Mouse (Mus musculus): Measurements from ENCODE around the gene Olfr1360. TPM values are rescaled to one million over a fixed set of nuclear protein-coding genes. Genes with fewer than 3 reads are reported as not detected.
A peak's percentile ranks its signal among the peaks of the same experiment; 100 is the strongest.

Gene Olfr1360
- polyA plus RNA-seq, 1 experiment from 2014 or later = not detected

GRCm38 (mm10) chr13:21715131-21715863, 38.1 kb upstream of the Olfr1360 start:
- WGBS = under 1% methylated on average over 22 of the region's 22 CpGs
- Histone ChIP-seq H3K27me3 (no peaks in the 10 kb centered on the region), H3K9ac (peak overlapping the region; percentile 62), H3K4me3 (peak overlapping the region; percentile 34), H3K4me1 (peaks cover 24% of the 10 kb centered on the region), H3K4me2 (peak overlapping the region; percentile 80), H3K27ac (peak overlapping the region; percentile 89), H3K9me3 (no peaks in the 10 kb centered on the region), H3K36me3 (no peaks in the 10 kb centered on the region)
- ATAC-seq (ENCODE audit: borderline replicate concordance, extremely low read depth, low FRiP score, low TSS enrichment) = no peak

GRCm38 (mm10) chr13:21714725-21715124, 37.5 kb upstream of the Olfr1360 start:
- no peak for ATAC-seq (ENCODE audit: borderline replicate concordance, extremely low read depth, low FRiP score, low TSS enrichment)
- H3K27ac ChIP-seq = peak overlapping the region; percentile 89
- no peaks in the 10 kb centered on the region for H3K9me3 ChIP-seq
- no peaks in the 10 kb centered on the region for H3K36me3 ChIP-seq
- H3K4me2 ChIP-seq = peak overlapping the region; percentile 80
- peak overlapping the region; percentile 34 for H3K4me3 ChIP-seq
- H3K4me1 ChIP-seq = peaks cover 20% of the 10 kb centered on the region
- WGBS = 0% methylated on average over 7 of the region's 7 CpGs
- peak overlapping the region; percentile 62 for H3K9ac ChIP-seq
- H3K27me3 ChIP-seq = no peaks in the 10 kb centered on the region

- no peak for ATAC-seq (ENCODE audit: borderline replicate concordance, extremely low read depth, low FRiP score, low TSS enrichment)
- no peak overlapping the region for H3K9ac ChIP-seq
- no peak overlapping the region for H3K27ac ChIP-seq
These were observed 34.5 kb upstream of the Olfr1360 start for GRCm38 (mm10) chr13:21711698-21712097.

GRCm38 (mm10) chr13:21710821-21711525, 33.8 kb upstream of the Olfr1360 start:
- H3K27ac ChIP-seq = peak overlapping the region; percentile 49; the same call in 1 of the 2 replicates
- peak; percentile 78; the same call in 1 of the 2 replicates for ATAC-seq (ENCODE audit: borderline replicate concordance, extremely low read depth, low FRiP score, low TSS enrichment)
- no peaks in the 10 kb centered on the region for H3K36me3 ChIP-seq
- H3K4me3 ChIP-seq = peak overlapping the region; percentile 75
- no peaks in the 10 kb centered on the region for H3K9me3 ChIP-seq
- peak overlapping the region; percentile 61 for H3K4me2 ChIP-seq
- under 1% methylated on average over 22 of the region's 22 CpGs for WGBS
- peak overlapping the region; percentile 39; the same call in 1 of the 2 replicates for H3K9ac ChIP-seq
- H3K27me3 ChIP-seq = no peaks in the 10 kb centered on the region
- H3K4me1 ChIP-seq = peaks cover 10% of the 10 kb centered on the region

More at GRCm38 (mm10) chr13:21711698-21712097, 34.5 kb upstream of the Olfr1360 start:
- H3K4me1 ChIP-seq = peaks cover 10% of the 10 kb centered on the region
- H3K4me3 ChIP-seq = peak overlapping the region; percentile 75
- H3K4me2 ChIP-seq = peak overlapping the region; percentile 61
- no peaks in the 10 kb centered on the region for H3K9me3 ChIP-seq
- no peaks in the 10 kb centered on the region for H3K27me3 ChIP-seq
- WGBS = 19% methylated on average over 4 of the region's 4 CpGs
- no peaks in the 10 kb centered on the region for H3K36me3 ChIP-seq

GRCm38 (mm10) chr13:21710031-21710711, 33.0 kb upstream of the Olfr1360 start:
- H3K4me3 ChIP-seq = peak overlapping the region; percentile 75
- no peaks in the 10 kb centered on the region for H3K27me3 ChIP-seq
- WGBS = under 1% methylated on average over 32 of the region's 32 CpGs
- peak overlapping the region; percentile 61 for H3K4me2 ChIP-seq
- peak overlapping the region; percentile 93 for H3K27ac ChIP-seq
- H3K4me1 ChIP-seq = peaks cover 6% of the 10 kb centered on the region
- peak; percentile 73; the same call in 1 of the 2 replicates for ATAC-seq (ENCODE audit: borderline replicate concordance, extremely low read depth, low FRiP score, low TSS enrichment)
- H3K9ac ChIP-seq = peak overlapping the region; percentile 55
- no peaks in the 10 kb centered on the region for H3K36me3 ChIP-seq
- no peaks in the 10 kb centered on the region for H3K9me3 ChIP-seq

- H3K9ac ChIP-seq = no peak overlapping the region
- H3K4me3 ChIP-seq = no peak overlapping the region
- H3K36me3 ChIP-seq = no peaks in the 10 kb centered on the region
- H3K27ac ChIP-seq = no peak overlapping the region
- no peak overlapping the region for H3K4me2 ChIP-seq
- WGBS = 66% methylated on average over 4 of the region's 4 CpGs
- no peaks in the 10 kb centered on the region for H3K27me3 ChIP-seq
- no peaks in the 10 kb centered on the region for H3K9me3 ChIP-seq
- H3K4me1 ChIP-seq = 0 out of 2 replicates have a peak, but pooled peaks cover 2% of the 10 kb centered on the region
- no peak for ATAC-seq (ENCODE audit: borderline replicate concordance, extremely low read depth, low FRiP score, low TSS enrichment)
These were observed 29.5 kb upstream of the Olfr1360 start for GRCm38 (mm10) chr13:21706669-21707068.

- no peaks in the 10 kb centered on the region for H3K9me3 ChIP-seq
- no peak within 1 kb of the TSS for H3K27ac ChIP-seq
- no peak for ATAC-seq (ENCODE audit: borderline replicate concordance, extremely low read depth, low FRiP score, low TSS enrichment)
- H3K4me1 ChIP-seq = no peaks in the 10 kb centered on the region
- no peaks in the 10 kb centered on the region for H3K27me3 ChIP-seq
- no peak within 1 kb of the TSS for H3K4me2 ChIP-seq
- H3K36me3 ChIP-seq = no peaks in the 10 kb centered on the region
- H3K4me3 ChIP-seq = no peak within 1 kb of the TSS
- no peak within 1 kb of the TSS for H3K9ac ChIP-seq
These were observed 20.6 kb upstream of the Olfr1360 start, which contains the start of gene Olfr1359 for GRCm38 (mm10) chr13:21697811-21698210. Olfr1359 (plus strand) TSS chr13:21698111.

GRCm38 (mm10) chr13:21663286-21663685, 13.9 kb downstream of the Olfr1360 start, which contains the start of gene Olfr1361:
Olfr1361 (minus strand) TSS chr13:21663386.
- Histone ChIP-seq H3K4me3 (no peak within 1 kb of the TSS), H3K9me3 (no peaks in the 10 kb centered on the region), H3K9ac (no peak within 1 kb of the TSS), H3K27me3 (no peaks in the 10 kb centered on the region), H3K27ac (no peak within 1 kb of the TSS), H3K4me1 (no peaks in the 10 kb centered on the region), H3K36me3 (no peaks in the 10 kb centered on the region), H3K4me2 (no peak within 1 kb of the TSS)
- WGBS = 64% methylated on average over 2 of the region's 2 CpGs
- ATAC-seq (ENCODE audit: borderline replicate concordance, extremely low read depth, low FRiP score, low TSS enrichment) = no peak

- Histone ChIP-seq H3K4me1 (no peaks in the 10 kb centered on the region), H3K36me3 (no peaks in the 10 kb centered on the region), H3K4me2 (no peak within 1 kb of the TSS), H3K4me3 (no peak within 1 kb of the TSS), H3K9ac (no peak within 1 kb of the TSS), H3K27ac (no peak within 1 kb of the TSS), H3K9me3 (no peaks in the 10 kb centered on the region), H3K27me3 (no peaks in the 10 kb centered on the region)
- 82% methylated on average over 2 of the region's 2 CpGs for WGBS
- ATAC-seq (ENCODE audit: borderline replicate concordance, extremely low read depth, low FRiP score, low TSS enrichment) = no peak
These were observed 34.8 kb downstream of the Olfr1360 start, which contains the start of gene Olfr11 for GRCm38 (mm10) chr13:21642418-21642817. Olfr11 (minus strand) TSS chr13:21642518.

Data from lung, embryonic 15.5 days (tissue).